Mouse (Mus musculus) lung, adult 10 weeks (tissue): ENCODE results near the gene Psmd9. TPM values are rescaled to one million over a fixed set of nuclear protein-coding genes. Genes with fewer than 3 reads are reported as not detected.

Experiments
- polyA plus RNA-seq: library from polyadenylated mRNA; stranded (reverse); fragments of 350-450 nt; fragmentation: Illumina TruSeq; extraction: RNeasy Lipid Tissue Mini Kit (QIAGEN cat#74804); gene quantifications from one replicate; pipeline ENCODE4 v1.2.3, GENCODE M21; 2014; ENCODE audit warnings: low read depth, low replicate concordance; ENCODE audit not compliant: insufficient read depth

Psmd9 gene
- 27.5 TPM for polyA plus RNA-seq

GRCm38 (mm10) chr5:123169284-123169683, at the start of gene Psmd9:
Gene Psmd9 (plus strand): TSS chr5:123169413.

DNA sequence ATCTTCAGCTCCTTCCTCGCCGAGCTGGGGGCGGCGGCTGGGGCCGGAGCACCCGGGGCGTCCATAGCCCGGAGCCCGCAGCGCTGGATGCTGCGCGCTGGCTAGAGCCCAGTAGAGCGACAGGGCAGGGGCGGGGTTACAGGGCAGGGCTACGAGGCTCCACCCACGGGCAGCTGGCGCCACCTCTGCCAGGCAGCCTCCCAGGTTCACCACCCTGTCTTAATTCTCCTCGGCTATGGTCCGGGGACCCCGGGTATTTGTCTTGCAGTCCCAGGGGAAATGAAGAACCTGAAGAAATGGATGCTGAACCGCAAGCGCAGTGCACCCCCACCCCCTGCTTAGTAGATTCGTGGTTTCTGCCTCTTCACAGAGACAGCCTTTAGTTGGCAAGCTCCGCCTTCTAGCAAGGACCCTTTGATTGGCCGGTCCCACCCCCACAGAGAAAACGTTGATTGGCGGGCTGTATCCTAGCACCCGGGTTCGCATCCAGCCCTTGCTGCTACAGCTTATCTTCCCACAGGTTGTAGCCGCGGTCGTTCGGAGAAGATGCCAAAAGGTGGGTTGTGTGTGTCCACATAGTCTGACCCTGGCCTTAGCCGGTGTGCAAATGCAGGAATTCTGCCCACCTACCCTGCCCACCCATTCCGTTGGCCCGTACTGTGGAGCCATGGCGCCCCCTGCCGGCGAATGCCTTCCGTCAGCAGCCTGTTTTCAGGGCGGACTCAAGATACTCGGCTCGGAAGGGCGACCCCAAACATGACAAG, 36.7 kb upstream of the Psmd9 start, which contains the start of gene Rhof:
Rhof (minus strand) TSS at position 385 of the 764 bp plus-strand sequence.

DNA sequence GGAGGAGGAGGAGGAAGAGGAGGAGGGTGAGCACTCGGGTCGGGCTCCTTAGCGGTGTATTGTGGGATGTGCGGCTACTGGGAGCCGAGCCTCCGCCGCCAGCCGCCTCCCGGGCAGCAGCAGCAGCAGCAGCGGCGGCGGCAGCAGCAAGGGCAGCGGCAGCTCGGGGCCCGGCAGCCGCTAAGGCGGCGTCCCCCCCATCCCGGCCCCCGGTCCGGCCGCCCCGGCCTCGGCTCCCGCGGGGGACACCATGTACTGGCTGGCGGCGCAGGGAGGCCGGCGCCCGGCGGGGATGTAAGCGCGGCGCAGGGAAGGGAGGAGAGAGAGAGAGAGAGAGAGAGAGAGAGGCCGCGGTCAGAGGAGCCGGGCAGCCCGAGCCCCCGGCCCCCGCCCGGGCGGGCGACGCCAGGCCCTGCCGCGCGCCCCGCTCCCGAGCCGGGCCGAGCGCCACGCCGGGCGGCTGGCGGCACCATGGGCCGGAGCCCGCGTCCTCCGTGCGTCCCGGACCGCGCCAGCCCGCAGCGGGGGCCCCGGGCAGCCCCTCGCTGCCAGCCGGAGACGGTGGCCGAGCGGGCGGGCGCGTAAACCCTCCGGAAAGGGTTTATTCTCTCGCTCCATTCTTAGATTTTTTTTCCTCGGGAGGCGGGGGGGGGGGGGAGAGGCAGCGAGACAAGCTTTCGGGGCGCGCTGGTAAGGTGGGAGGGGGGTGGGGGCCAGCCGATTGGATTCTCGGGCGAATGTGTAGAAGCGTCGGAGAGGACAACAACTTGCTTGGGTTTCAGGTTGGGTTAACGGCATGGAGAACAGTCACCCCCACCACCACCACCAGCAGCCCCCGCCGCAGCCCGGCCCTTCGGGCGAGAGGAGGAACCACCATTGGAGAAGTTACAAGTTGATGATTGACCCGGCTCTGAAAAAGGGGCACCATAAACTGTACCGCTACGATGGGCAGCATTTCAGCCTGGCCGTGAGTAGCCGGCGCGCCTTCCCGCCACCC, 26.8 kb upstream of the Psmd9 start, which contains the start of gene Setd1b:
Setd1b (plus strand) TSS at position 33 of the 997 bp plus-strand sequence.

DNA sequence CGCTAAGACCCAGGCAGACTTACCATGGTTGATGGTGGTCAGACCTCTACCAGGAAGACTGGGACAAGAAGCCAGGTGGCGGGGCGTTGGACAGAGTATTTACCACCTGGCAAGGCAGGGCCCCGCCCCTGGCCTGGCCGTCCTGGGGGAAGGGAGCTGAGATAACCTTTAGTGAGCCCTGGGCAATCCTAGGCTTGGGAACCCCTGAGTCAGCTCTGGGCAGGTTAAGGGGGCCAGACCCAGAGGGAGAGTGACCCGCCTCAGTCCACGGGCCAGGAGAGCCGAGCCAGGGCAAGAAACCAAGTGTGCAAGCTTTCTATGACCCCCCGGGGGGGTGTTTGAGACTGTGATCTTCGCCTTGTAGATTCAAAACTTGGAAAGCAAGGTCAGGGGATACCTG, 13.4 kb downstream of the Psmd9 start, which contains the start of gene Hpd:
Hpd (minus strand) TSS at position 77 of the 400 bp plus-strand sequence.

GRCm38 (mm10) chr5:123251834-123252233, 82.6 kb downstream of the Psmd9 start, which contains the start of gene Wdr66:
Gene Wdr66 (plus strand): TSS chr5:123252102.

Other genes starting within 250 kb of the Psmd9 start
- gene Kdm2b, start 179.6 kb upstream of the Psmd9 start, polyA plus RNA-seq: 7.5 TPM
- gene Orai1, start 154.3 kb upstream of the Psmd9 start, polyA plus RNA-seq: 24.5 TPM
- gene Morn3, start 122.4 kb upstream of the Psmd9 start, polyA plus RNA-seq: 15.2 TPM
- gene Tmem120b, start 101.0 kb upstream of the Psmd9 start, polyA plus RNA-seq: 5.8 TPM
- 7.4 TPM for gene Rhof, start 36.7 kb upstream of the Psmd9 start, polyA plus RNA-seq
- 3.3 TPM for gene Setd1b, start 27.2 kb upstream of the Psmd9 start, polyA plus RNA-seq
- gene Hpd, start 13.3 kb downstream of the Psmd9 start, polyA plus RNA-seq: 0.41 TPM
- 9.5 TPM for gene Wdr66, start 82.7 kb downstream of the Psmd9 start, polyA plus RNA-seq
- 4.9 TPM for gene Bcl7a, start 174.4 kb downstream of the Psmd9 start, polyA plus RNA-seq
- 9.5 TPM for gene Mlxip, start 225.4 kb downstream of the Psmd9 start, polyA plus RNA-seq